Mouse (Mus musculus) CH12.LX (cell line): ENCODE measurements around the gene Vwc2l. TPM values are rescaled to one million over a fixed set of nuclear protein-coding genes. Genes with fewer than 3 reads are reported as not detected.

Experiments used
- DNase-seq: peaks from one replicate; pipeline ENCODE4 v3.0.0-alpha.2; 2013; ENCODE audit errors: extremely low read depth
- H3K27ac ChIP-seq: 2 replicates; pipeline ENCODE4 v1.5.1; 2012; ENCODE audit warnings: low read depth, mild to moderate bottlenecking, control low read depth, moderate library complexity; ENCODE audit not compliant: insufficient read depth
- H3K27me3 ChIP-seq: replicated peaks from 2 replicates; pipeline ENCODE3; 2012; ENCODE audit warnings: inconsistent platforms
- H3K36me3 ChIP-seq, 2 experiments: replicated peaks in 1 of 2; 2 replicates each; pipeline versions ENCODE3 to v1.6.1; 2012; ENCODE audit warnings: inconsistent platforms in 1 of 2, low read length in 1 of 2, mild to moderate bottlenecking in 1 of 2, mixed read lengths in 1 of 2, moderate library complexity in 1 of 2; ENCODE audit not compliant: control insufficient read depth in 1 of 2, insufficient read depth in 1 of 2
- H3K4me1 ChIP-seq, 2 experiments: 2 replicates each; pipeline ENCODE4 v1.6.1; 2012; ENCODE audit warnings: inconsistent platforms in 1 of 2, moderate library complexity in 1 of 2; ENCODE audit not compliant: insufficient read depth in 2 of 2, control insufficient read depth in 1 of 2
- H3K4me2 ChIP-seq: 2 replicates; pipeline ENCODE4 v1.6.1; 2012; ENCODE audit warnings: low read depth, mild to moderate bottlenecking, control low read depth; ENCODE audit not compliant: poor library complexity, insufficient read depth, severe bottlenecking
- H3K4me3 ChIP-seq, 3 experiments: fragments of 150-350 bp in 1 of 3; sonication (generic) in 1 of 3; replicated peaks in 1 of 3; 2 replicates each; pipeline versions ENCODE3 to v1.5.1; 2011 to 2012; ENCODE audit warnings: low read depth in 2 of 3, low read length in 2 of 3, mild to moderate bottlenecking in 2 of 3, moderate library complexity in 2 of 3, control low read depth in 1 of 3, improper control_type of control experiment in 1 of 3, inconsistent platforms in 1 of 3, mixed read lengths in 1 of 3; ENCODE audit not compliant: poor library complexity in 1 of 3
- H3K79me2 ChIP-seq: replicated peaks from 2 replicates; pipeline ENCODE4 v1.6.1; 2012; ENCODE audit warnings: mild to moderate bottlenecking, moderate library complexity; ENCODE audit not compliant: control insufficient read depth, poor library complexity, insufficient read depth, severe bottlenecking; ENCODE audit errors: extremely low read depth
- H3K9ac ChIP-seq: 2 replicates; pipeline ENCODE4 v1.6.1; 2012; ENCODE audit warnings: low read depth, mild to moderate bottlenecking, control low read depth, moderate library complexity; ENCODE audit not compliant: insufficient read depth
- H3K9me3 ChIP-seq: replicated peaks from 2 replicates; pipeline ENCODE3; 2012; ENCODE audit warnings: low read length, inconsistent platforms, mixed read lengths
- BHLHE40 ChIP-seq: IDR thresholded peaks from 2 replicates; pipeline ENCODE4 v1.6.1; 2011; ENCODE audit warnings: mild to moderate bottlenecking, low read depth, low read length, improper control_type of control experiment
- CHD1 ChIP-seq: IDR thresholded peaks from 2 replicates; pipeline ENCODE4 v1.6.1; 2012; ENCODE audit warnings: low read depth, low read length, improper control_type of control experiment, inconsistent platforms
- CHD2 ChIP-seq: IDR thresholded peaks from 2 replicates; pipeline ENCODE4 v1.6.1; 2011; ENCODE audit warnings: low read length, improper control_type of control experiment
- E2F4 ChIP-seq: IDR thresholded peaks from 2 replicates; pipeline ENCODE4 v1.6.1; 2011; ENCODE audit warnings: low read depth, low read length, improper control_type of control experiment; ENCODE audit not compliant: insufficient replicate concordance
- ELF1 ChIP-seq: IDR thresholded peaks from 2 replicates; pipeline ENCODE4 v1.6.1; 2014; ENCODE audit warnings: low read depth, mild to moderate bottlenecking, inconsistent platforms, low read length, improper control_type of control experiment
- EP300 ChIP-seq: IDR thresholded peaks from 2 replicates; pipeline ENCODE4 v1.6.1; 2011; ENCODE audit warnings: low read length, improper control_type of control experiment
- ETS1 ChIP-seq: conservative IDR thresholded peaks from 2 replicates; pipeline ENCODE4 v1.6.1; 2012; ENCODE audit warnings: low read depth, mild to moderate bottlenecking, inconsistent platforms, low read length, improper control_type of control experiment, moderate library complexity
- HCFC1 ChIP-seq: IDR thresholded peaks from 2 replicates; pipeline ENCODE4 v1.6.1; 2012; ENCODE audit warnings: low read depth, mild to moderate bottlenecking, inconsistent platforms, low read length, improper control_type of control experiment
- IRF4 ChIP-seq: IDR thresholded peaks from 2 replicates; pipeline ENCODE4 v1.6.1; 2014; ENCODE audit warnings: low read depth, mild to moderate bottlenecking, inconsistent platforms, low read length, improper control_type of control experiment
- JUN ChIP-seq: IDR thresholded peaks from 2 replicates; pipeline ENCODE4 v1.6.1; 2011; ENCODE audit warnings: low read depth, mild to moderate bottlenecking, low read length, improper control_type of control experiment, moderate library complexity; ENCODE audit not compliant: insufficient read depth
- JUND ChIP-seq: conservative IDR thresholded peaks from 2 replicates; pipeline ENCODE4 v1.6.1; 2011; ENCODE audit warnings: low read depth, low read length, improper control_type of control experiment
- KAT2A ChIP-seq: IDR thresholded peaks from 2 replicates; pipeline ENCODE4 v1.6.1; 2012; ENCODE audit warnings: low read length, improper control_type of control experiment, inconsistent platforms; ENCODE audit not compliant: insufficient replicate concordance
- MAX ChIP-seq: IDR thresholded peaks from 2 replicates; pipeline ENCODE4 v1.6.1; 2011; ENCODE audit warnings: low read length, improper control_type of control experiment
- MEF2A ChIP-seq: IDR thresholded peaks from 2 replicates; pipeline ENCODE4 v1.6.1; 2014; ENCODE audit warnings: low read depth, mild to moderate bottlenecking, inconsistent platforms, low read length, improper control_type of control experiment, borderline replicate concordance
- MXI1 ChIP-seq: IDR thresholded peaks from 2 replicates; pipeline ENCODE4 v1.6.1; 2011; ENCODE audit warnings: mild to moderate bottlenecking, low read depth, low read length, improper control_type of control experiment
- MYC ChIP-seq: IDR thresholded peaks from 2 replicates; pipeline ENCODE4 v1.6.1; 2011; ENCODE audit warnings: low read depth, mild to moderate bottlenecking, improper control_type of control experiment, low read length
- NRF1 ChIP-seq: IDR thresholded peaks from 2 replicates; pipeline ENCODE4 v1.6.1; 2014; ENCODE audit warnings: low read depth, mild to moderate bottlenecking, inconsistent platforms, low read length, improper control_type of control experiment, moderate library complexity
- PAX5 ChIP-seq: IDR thresholded peaks from 2 replicates; pipeline ENCODE4 v1.6.1; 2012; ENCODE audit warnings: low read length, inconsistent platforms, mixed read lengths
- POLR2A ChIP-seq: IDR thresholded peaks from 2 replicates; pipeline ENCODE4 v1.6.1; 2011; ENCODE audit warnings: low read depth, mild to moderate bottlenecking, improper control_type of control experiment, low read length
- RAD21 ChIP-seq: IDR thresholded peaks from 2 replicates; pipeline ENCODE4 v1.6.1; 2011; ENCODE audit warnings: low read depth, mild to moderate bottlenecking, low read length, improper control_type of control experiment, moderate library complexity
- SIN3A ChIP-seq: IDR thresholded peaks from 2 replicates; pipeline ENCODE4 v1.6.1; 2012; ENCODE audit warnings: low read length, improper control_type of control experiment, inconsistent platforms
- SMC3 ChIP-seq: IDR thresholded peaks from 2 replicates; pipeline ENCODE4 v1.6.1; 2011; ENCODE audit warnings: low read depth, low read length, improper control_type of control experiment
- TBP ChIP-seq: conservative IDR thresholded peaks from 2 replicates; pipeline ENCODE4 v1.6.1; 2011; ENCODE audit warnings: low read depth, low read length, improper control_type of control experiment
- UBTF ChIP-seq: IDR thresholded peaks from 2 replicates; pipeline ENCODE4 v1.6.1; 2012; ENCODE audit warnings: low read depth, mild to moderate bottlenecking, inconsistent platforms, low read length, improper control_type of control experiment, moderate library complexity
- USF1 ChIP-seq: IDR thresholded peaks from 2 replicates; pipeline ENCODE4 v1.6.1; 2014; ENCODE audit warnings: low read depth, mild to moderate bottlenecking, inconsistent platforms, low read length, improper control_type of control experiment
- USF2 ChIP-seq: conservative IDR thresholded peaks from 2 replicates; pipeline ENCODE4 v1.6.1; 2011; ENCODE audit warnings: low read depth, low read length, improper control_type of control experiment
- ZC3H11A ChIP-seq: IDR thresholded peaks from 2 replicates; pipeline ENCODE4 v1.6.1; 2012; ENCODE audit warnings: low read depth, mild to moderate bottlenecking, inconsistent platforms, low read length, improper control_type of control experiment
- ZKSCAN1 ChIP-seq: IDR thresholded peaks from 2 replicates; pipeline ENCODE4 v1.6.1; 2012; ENCODE audit warnings: low read depth, inconsistent platforms, low read length, improper control_type of control experiment, borderline replicate concordance
- ZNF384 ChIP-seq: IDR thresholded peaks from 2 replicates; pipeline ENCODE4 v1.6.1; 2012; ENCODE audit warnings: low read depth, low read length, improper control_type of control experiment, inconsistent platforms
- dilution Hi-C: fragments of 300-500 bp; cut with MboI; formaldehyde crosslinking; loops from 2 replicates; pipeline ENCODE4 v1.14.3; 2020; ENCODE audit warnings: low sequenced_read_pairs; ENCODE audit not compliant: extremely low pct_unique_long_range_greater_than_20kb, extremely low pct_ligation_motif_present
- in situ Hi-C: fragments of 300-500 bp; cut with MboI; formaldehyde crosslinking; loops from 3 replicates; pipeline ENCODE4 v1.14.3; 2019; ENCODE audit warnings: low sequenced_read_pairs, low pct_ligation_motif_present, low pct_unique_long_range_greater_than_20kb, mixed read lengths
- polyA plus RNA-seq: library from polyadenylated mRNA; unstranded; fragments of >175 nt; gene quantifications from 2 replicates; pipeline ENCODE4 v1.2.1, GENCODE M21; 2012; ENCODE audit warnings: low read depth; ENCODE audit not compliant: insufficient read length
- total RNA-seq, 2 experiments: library from RNA; depleted of rRNA; stranded (reverse); fragments of 300-350 nt in 1 of 2; fragments of >200 nt in 1 of 2; gene quantifications; 2 replicates each; pipeline ENCODE4 v1.2.3; 2012 to 2014

Gene Vwc2l
- total and polyA plus RNA-seq, 3 experiments = not detected

DNA sequence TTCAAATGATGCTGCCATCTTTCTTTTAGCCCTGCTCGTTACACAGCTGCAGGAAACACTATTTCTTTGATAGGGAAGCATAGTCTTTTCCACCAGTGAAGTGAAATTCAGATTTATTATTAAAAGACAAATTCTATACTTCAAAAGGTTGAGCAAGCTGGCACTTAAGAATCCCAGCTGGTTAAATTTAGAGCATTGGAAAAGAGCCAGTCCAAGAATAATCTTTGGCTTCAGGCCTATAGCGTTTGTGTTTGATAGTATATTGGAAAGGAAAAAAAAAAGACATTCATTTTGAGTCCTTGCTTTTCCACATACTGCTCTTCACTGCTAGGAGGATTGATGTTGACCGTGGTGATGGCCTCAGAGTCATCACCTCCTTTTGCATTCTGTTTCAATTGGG is 77.9 kb downstream of the Vwc2l start:
- Histone ChIP-seq H3K9ac (no peak overlapping the region), H3K27ac (no peak overlapping the region), H3K4me3 (no peak overlapping the region), H3K36me3 (no peaks in the 10 kb centered on the region), H3K4me2 (no peak overlapping the region), H3K79me2 (no peaks in the 10 kb centered on the region), H3K4me1 (no peaks in the 10 kb centered on the region), H3K9me3 (no peaks in the 10 kb centered on the region), H3K27me3 (no peaks in the 10 kb centered on the region)
- TF ChIP-seq USF2 (no peak), CHD1 (no peak), ETS1 (no peak), IRF4 (no peak), HCFC1 (no peak), MYC (no peak), NRF1 (no peak), MEF2A (no peak), TBP (no peak), BHLHE40 (no peak), USF1 (no peak), JUND (no peak), E2F4 (no peak), CHD2 (no peak), KAT2A (no peak), ZKSCAN1 (no peak), RAD21 (no peak), ELF1 (no peak), UBTF (no peak), POLR2A (no peak)
- in situ Hi-C loops (no loop called here), dilution Hi-C loops (no loop called here)
- no peak for DNase-seq

DNA sequence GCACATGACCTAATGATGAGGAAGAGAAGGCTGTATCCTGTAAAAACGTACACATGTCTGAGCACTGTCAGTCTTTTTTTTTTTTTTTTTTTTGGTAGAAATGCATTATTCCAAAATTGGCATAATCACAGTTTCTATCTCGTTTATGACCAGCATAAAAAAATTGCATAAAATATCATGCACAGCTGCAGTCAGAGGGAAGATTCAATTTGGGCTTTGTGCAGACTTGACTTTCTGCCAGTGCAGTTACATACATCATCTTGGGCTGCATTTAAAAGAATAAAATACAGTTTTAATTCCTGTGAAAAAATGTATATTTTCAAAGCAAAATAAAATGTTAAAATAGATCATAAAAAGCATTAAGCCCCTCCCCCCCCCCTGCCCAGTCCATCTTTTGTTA is 97.6 kb downstream of the Vwc2l start:
- Histone ChIP-seq H3K27me3 (no peaks in the 10 kb centered on the region), H3K27ac (no peak overlapping the region), H3K9ac (no peak overlapping the region), H3K36me3 (no peaks in the 10 kb centered on the region), H3K4me2 (no peak overlapping the region), H3K79me2 (no peaks in the 10 kb centered on the region), H3K4me3 (no peak overlapping the region), H3K9me3 (no peaks in the 10 kb centered on the region), H3K4me1 (no peaks in the 10 kb centered on the region)
- DNase-seq = no peak
- dilution Hi-C loops = no loop called here
- in situ Hi-C loops = no loop called here
- TF ChIP-seq SMC3 (no peak), ETS1 (no peak), ZKSCAN1 (no peak), MXI1 (no peak), JUN (no peak), PAX5 (no peak), MAX (no peak), SIN3A (no peak), ELF1 (no peak), ZNF384 (no peak), MEF2A (no peak), UBTF (no peak), USF2 (no peak), E2F4 (no peak), EP300 (no peak), JUND (no peak), MYC (no peak), ZC3H11A (no peak)
